Mouse (Mus musculus) myocyte (in vitro differentiated cells): Measurements from ENCODE around the gene C2cd4c. TPM values are rescaled to one million over a fixed set of nuclear protein-coding genes. Genes with fewer than 3 reads are reported as not detected.

Source experiments
- H3K27me3 ChIP-seq: one replicate; pipeline ENCODE4 v1.6.1; 2011; ENCODE audit not compliant: control insufficient read depth, insufficient read depth, insufficient read length
- H3K36me3 ChIP-seq: one replicate; pipeline ENCODE4 v1.6.1; 2011; ENCODE audit not compliant: control insufficient read depth, insufficient read depth
- H3K4me2 ChIP-seq: one replicate; pipeline ENCODE4 v1.6.1; 2011; ENCODE audit warnings: low read depth, control low read depth
- H3K4me3 ChIP-seq: one replicate; pipeline ENCODE4 v1.5.1; 2011; ENCODE audit warnings: mild to moderate bottlenecking, control low read depth, moderate library complexity
- H3K79me2 ChIP-seq: one replicate; pipeline ENCODE4 v1.6.1; 2011; ENCODE audit not compliant: control insufficient read depth, insufficient read depth
- H3ac ChIP-seq: one replicate; pipeline ENCODE4 v1.6.1; 2011; ENCODE audit not compliant: control insufficient read depth, insufficient read length
- CEBPB ChIP-seq: IDR thresholded peaks from 2 replicates; pipeline ENCODE4 v1.6.1; 2011; ENCODE audit warnings: mild to moderate bottlenecking, moderate library complexity; ENCODE audit not compliant: poor library complexity, insufficient read depth, severe bottlenecking
- E2F4 ChIP-seq: IDR thresholded peaks from one replicate; pipeline ENCODE4 v1.6.1; 2011; ENCODE audit warnings: mild to moderate bottlenecking, control low read depth, moderate library complexity; ENCODE audit not compliant: insufficient read depth
- MAX ChIP-seq: IDR thresholded peaks from one replicate; pipeline ENCODE4 v1.6.1; 2011; ENCODE audit warnings: low read depth, mild to moderate bottlenecking, control low read depth
- MYOD1 ChIP-seq, 3 experiments: IDR thresholded peaks; one replicate each; pipeline ENCODE4 v1.6.1; 2011; ENCODE audit warnings: control low read depth in 2 of 3, low read depth in 2 of 3, mild to moderate bottlenecking in 2 of 3, moderate library complexity in 1 of 3; ENCODE audit not compliant: insufficient read length in 2 of 3, control insufficient read depth in 1 of 3
- MYOG ChIP-seq, 3 experiments: IDR thresholded peaks; one replicate each; pipeline ENCODE4 v1.6.1; 2011; ENCODE audit warnings: control low read depth in 2 of 3, low read depth in 2 of 3, mild to moderate bottlenecking in 2 of 3; ENCODE audit not compliant: insufficient read length in 2 of 3, control insufficient read depth in 1 of 3, insufficient read depth in 1 of 3
- POLR2A ChIP-seq: IDR thresholded peaks from one replicate; pipeline ENCODE4 v1.6.1; 2011; ENCODE audit warnings: low read depth, mild to moderate bottlenecking, control low read depth, moderate library complexity; ENCODE audit not compliant: insufficient read length
- POLR2AphosphoS2 ChIP-seq: IDR thresholded peaks from one replicate; pipeline ENCODE4 v1.6.1; 2011; ENCODE audit warnings: low read depth, control low read depth; ENCODE audit not compliant: insufficient read length
- REST ChIP-seq: IDR thresholded peaks from one replicate; pipeline ENCODE4 v1.6.1; 2011; ENCODE audit warnings: mild to moderate bottlenecking, control low read depth, moderate library complexity; ENCODE audit not compliant: insufficient read depth, insufficient read length
- SRF ChIP-seq: IDR thresholded peaks from one replicate; pipeline ENCODE4 v1.6.1; 2011; ENCODE audit warnings: low read depth; ENCODE audit not compliant: control insufficient read depth, insufficient read length
- TCF12 ChIP-seq: IDR thresholded peaks from one replicate; pipeline ENCODE4 v1.6.1; 2011; ENCODE audit warnings: mild to moderate bottlenecking, control low read depth; ENCODE audit not compliant: poor library complexity, insufficient read depth, severe bottlenecking
- TCF3 ChIP-seq: IDR thresholded peaks from one replicate; pipeline ENCODE4 v1.6.1; 2011; ENCODE audit warnings: low read depth, control low read depth; ENCODE audit not compliant: insufficient read length
- USF1 ChIP-seq: IDR thresholded peaks from one replicate; pipeline ENCODE4 v1.6.1; 2011; ENCODE audit warnings: low read depth, mild to moderate bottlenecking, control low read depth, moderate library complexity
- polyA plus RNA-seq: library from polyadenylated mRNA; unstranded; fragments of >200 nt; fragmentation: generic; extraction: Trizol; gene quantifications from one replicate; pipeline ENCODE4 v1.2.1, GENCODE M21; 2012; ENCODE audit warnings: missing spikeins

Gene C2cd4c
- polyA plus RNA-seq, 1 experiment = 0.01 TPM

- Histone ChIP-seq H3K27me3 (peaks cover 30% of the 10 kb centered on the region), H3K36me3 (no peaks in the 10 kb centered on the region), H3ac (no peak overlapping the region), H3K4me3 (no peak overlapping the region), H3K4me2 (no peak overlapping the region), H3K79me2 (no peaks in the 10 kb centered on the region)
- no peak for TF ChIP-seq MAX
- no peak for TF ChIP-seq TCF3
These were observed 18.8 kb downstream of the C2cd4c start for GRCm38 (mm10) chr10:79594872-79595589.

- H3K4me2 ChIP-seq = no peak overlapping the region
- peaks cover 29% of the 10 kb centered on the region for H3K27me3 ChIP-seq
- H3ac ChIP-seq = no peak overlapping the region
- no peaks in the 10 kb centered on the region for H3K36me3 ChIP-seq
- no peaks in the 10 kb centered on the region for H3K79me2 ChIP-seq
- TF ChIP-seq CEBPB = no peak
- TF ChIP-seq REST = no peak
- TF ChIP-seq POLR2A = no peak
- no peak for TF ChIP-seq MYOG (IDR thresholded peaks at IDR 0.05; ENCODE audit: control insufficient read depth in 1 of 3, insufficient read depth in 1 of 3, insufficient read length in 2 of 3, low read depth in 2 of 3)
- no peak for TF ChIP-seq E2F4
- no peak for TF ChIP-seq MAX
- no peak for TF ChIP-seq USF1
- no peak for TF ChIP-seq SRF
- TF ChIP-seq TCF3 = no peak
- no peak for TF ChIP-seq POLR2AphosphoS2
- no peak for TF ChIP-seq MYOD1 (IDR thresholded peaks at IDR 0.05; ENCODE audit: control insufficient read depth in 1 of 3, insufficient read length in 2 of 3, low read depth in 2 of 3)
- TF ChIP-seq TCF12 = no peak
- no peak overlapping the region for H3K4me3 ChIP-seq
These were observed 19.7 kb downstream of the C2cd4c start for GRCm38 (mm10) chr10:79594111-79594510.

DNA sequence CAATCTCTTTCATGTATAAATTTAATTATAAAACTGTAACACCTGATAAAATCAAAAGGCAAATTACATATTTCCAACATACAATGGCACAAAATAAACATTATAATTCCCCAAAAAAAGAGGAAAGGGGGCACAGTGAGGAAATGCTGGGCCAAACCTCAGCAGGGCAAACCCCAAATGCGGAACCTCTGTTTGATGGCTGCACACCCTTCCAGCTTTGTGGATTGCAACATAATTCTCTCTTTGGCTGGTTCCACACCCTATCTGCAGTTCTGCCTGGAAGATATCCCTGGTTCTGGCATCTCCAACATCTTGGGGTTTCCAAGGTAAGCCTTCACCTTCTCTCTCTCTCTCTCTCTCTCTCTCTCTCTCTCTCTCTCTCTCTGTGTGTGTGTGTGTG is 23.1 kb downstream of the C2cd4c start:
- H3K36me3 ChIP-seq = no peaks in the 10 kb centered on the region
- no peaks in the 10 kb centered on the region for H3K79me2 ChIP-seq
- H3ac ChIP-seq = no peak overlapping the region
- TF ChIP-seq MYOD1 (IDR thresholded peaks at IDR 0.05; ENCODE audit: control insufficient read depth in 1 of 3, insufficient read length in 2 of 3, low read depth in 2 of 3) = no peak
- H3K4me3 ChIP-seq = no peak overlapping the region
- H3K27me3 ChIP-seq = peaks cover 4% of the 10 kb centered on the region
- H3K4me2 ChIP-seq = no peak overlapping the region

- no peaks in the 10 kb centered on the region for H3K79me2 ChIP-seq
- no peak overlapping the region for H3K4me2 ChIP-seq
- no peak overlapping the region for H3ac ChIP-seq
- H3K27me3 ChIP-seq = peaks cover 19% of the 10 kb centered on the region
- no peak overlapping the region for H3K4me3 ChIP-seq
- no peaks in the 10 kb centered on the region for H3K36me3 ChIP-seq
- TF ChIP-seq MYOG (IDR thresholded peaks at IDR 0.05; ENCODE audit: control insufficient read depth in 1 of 3, insufficient read depth in 1 of 3, insufficient read length in 2 of 3, low read depth in 2 of 3) (no peak), REST (no peak), POLR2A (no peak), CEBPB (no peak), TCF12 (no peak), MYOD1 (IDR thresholded peaks at IDR 0.05; ENCODE audit: control insufficient read depth in 1 of 3, insufficient read length in 2 of 3, low read depth in 2 of 3) (no peak), TCF3 (no peak), E2F4 (no peak), MAX (no peak), SRF (no peak), POLR2AphosphoS2 (no peak), USF1 (no peak)
These were observed 26.1 kb downstream of the C2cd4c start for GRCm38 (mm10) chr10:79587752-79588126.

GRCm38 (mm10) chr10:79587061-79587751 is 26.6 kb downstream of the C2cd4c start, which contains the start of gene Theg:
Gene Theg, minus strand, starts transcription at chr10:79587331.
- H3K79me2 ChIP-seq = no peaks in the 10 kb centered on the region
- no peak for TF ChIP-seq E2F4
- no peak for TF ChIP-seq REST
- no peak for TF ChIP-seq POLR2AphosphoS2
- TF ChIP-seq CEBPB = no peak
- TF ChIP-seq TCF12 = no peak
- no peak for TF ChIP-seq MYOG (IDR thresholded peaks at IDR 0.05; ENCODE audit: control insufficient read depth in 1 of 3, insufficient read depth in 1 of 3, insufficient read length in 2 of 3, low read depth in 2 of 3)
- no peak for TF ChIP-seq TCF3
- no peak for TF ChIP-seq USF1
- no peak for TF ChIP-seq MYOD1 (IDR thresholded peaks at IDR 0.05; ENCODE audit: control insufficient read depth in 1 of 3, insufficient read length in 2 of 3, low read depth in 2 of 3)
- TF ChIP-seq SRF = no peak
- no peak within 1 kb of the TSS for H3K4me2 ChIP-seq
- H3ac ChIP-seq = no peak within 1 kb of the TSS
- peaks cover 19% of the 10 kb centered on the region for H3K27me3 ChIP-seq
- no peak within 1 kb of the TSS for H3K4me3 ChIP-seq
- no peaks in the 10 kb centered on the region for H3K36me3 ChIP-seq
